Comparison of ENCODE assay signal across 15 mouse cellular contexts in the genomic region with DNA sequence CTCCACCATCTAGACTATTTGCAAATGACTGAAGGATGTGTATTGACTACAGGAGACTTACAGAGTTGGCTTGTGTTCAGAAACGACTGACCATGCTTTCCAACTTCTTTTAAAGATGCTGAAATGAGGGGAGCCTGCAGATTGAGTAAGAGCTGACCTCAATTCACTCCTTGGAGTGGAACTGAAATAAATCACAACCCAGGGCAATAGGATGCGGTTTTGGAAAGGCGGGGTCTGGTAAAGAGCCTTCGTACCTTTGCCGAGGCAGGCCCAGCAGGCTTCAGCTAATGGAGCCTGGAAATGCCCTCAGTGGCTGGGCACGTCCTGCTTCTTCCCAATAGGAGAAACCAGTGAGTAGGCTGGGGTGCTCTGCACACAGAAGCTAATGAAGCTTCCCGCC.
"Had no signal": no experiment of that assay in that cellular context is flagged by ENCODE, and none has a peak within 500 bp of the region (broad histone marks: within the 10 kb centered on the region; RNA-seq: fewer than 3 reads in every experiment).

No protein-coding gene starts in this region.

- DNase-seq: retina, postnatal 1 day; right cerebral cortex, adult 18-20 months; right cerebral cortex, postnatal 14 days; right cerebral cortex, postnatal 25 days; right cerebral cortex, postnatal 4 days; spleen, adult 18-20 months; thymus, adult 18-20 months; thymus, adult 2 months; thymus, postnatal 14 days; thymus, postnatal 25 days; thymus, postnatal 36 days; thymus, postnatal 4 days had no signal

- H3K36me3 ChIP-seq: neural tube, embryonic 15.5 days; stomach, embryonic 15.5 days had no signal

- H3K27ac ChIP-seq: neural tube, embryonic 15.5 days; stomach, embryonic 15.5 days; stomach, postnatal 0 days had no signal

- H3K9me3 ChIP-seq: neural tube, embryonic 15.5 days; stomach, embryonic 15.5 days had no signal

- H3K9ac ChIP-seq: neural tube, embryonic 15.5 days; stomach, embryonic 15.5 days had no signal

- H3K4me3 ChIP-seq: neural tube, embryonic 15.5 days; stomach, embryonic 15.5 days had no signal

- H3K4me1 ChIP-seq: stomach, embryonic 15.5 days had no signal

- H3K27me3 ChIP-seq: neural tube, embryonic 15.5 days; stomach, embryonic 15.5 days had no signal

- H3K4me2 ChIP-seq: neural tube, embryonic 15.5 days; stomach, embryonic 15.5 days had no signal
